Mouse (Mus musculus): ENCODE data around the gene Trim45. TPM values are rescaled to one million over a fixed set of nuclear protein-coding genes. Genes with fewer than 3 reads are reported as not detected.

Gene Trim45
- 1 to 10 TPM; 7.9 to 8.4 TPM for total RNA-seq (2021)
- long read RNA-seq, experiment 1, full-length matches to known transcripts = 2 of 5 reads
- long read RNA-seq, experiment 1, partial matches to known transcripts = 2 of 5 reads
- long read RNA-seq, experiment 1, other reads (novel, unspliced or antisense) = 1 of 5 reads
- long read RNA-seq, experiment 2, full-length matches to known transcripts = 2 of 3 reads
- long read RNA-seq, experiment 2, partial matches to known transcripts = 1 of 3 reads
- long read RNA-seq, experiment 2, other reads (novel, unspliced or antisense) = 0 of 3 reads

- Histone ChIP-seq H3K27ac (peak within 1 kb of the TSS; percentile 95), H3K4me3 (peak within 1 kb of the TSS; percentile 74)
- TF ChIP-seq CTCF (conservative IDR thresholded peaks at IDR 0.05) = no peak
- peak; percentile 97 to 100 for DNase-seq (ENCODE audit: low spot score in 2 of 2)
These were observed at the start of gene Trim45 for GRCm38 (mm10) chr3:100921825-100922505. Trim45 (plus strand) TSS chr3:100922202.

- H3K4me3 ChIP-seq = no peak overlapping the region
- no peak for TF ChIP-seq CTCF (conservative IDR thresholded peaks at IDR 0.05)
- no peak overlapping the region for H3K27ac ChIP-seq
- no peak for DNase-seq (ENCODE audit: low spot score in 2 of 2)
These were observed 44.9 kb upstream of the Trim45 start for GRCm38 (mm10) chr3:100877057-100877456.

- Histone ChIP-seq H3K4me3 (no peak overlapping the region), H3K27ac (peak overlapping the region; percentile 64; the same call in 1 of the 2 replicates)
- no peak for DNase-seq (ENCODE audit: low spot score in 2 of 2)
- TF ChIP-seq CTCF (conservative IDR thresholded peaks at IDR 0.05) = no peak
These were observed 40.6 kb upstream of the Trim45 start for GRCm38 (mm10) chr3:100881403-100881802.

- H3K27ac ChIP-seq = peak overlapping the region; percentile 64; the same call in 1 of the 2 replicates
- DNase-seq (ENCODE audit: low spot score in 2 of 2) = no peak
- no peak for TF ChIP-seq CTCF (conservative IDR thresholded peaks at IDR 0.05)
- H3K4me3 ChIP-seq = no peak overlapping the region
These were observed 40.0 kb upstream of the Trim45 start for GRCm38 (mm10) chr3:100881843-100882634.

- no peak for TF ChIP-seq CTCF (conservative IDR thresholded peaks at IDR 0.05)
- DNase-seq (ENCODE audit: low spot score in 2 of 2) = no peak
- no peak overlapping the region for H3K4me3 ChIP-seq
- H3K27ac ChIP-seq = no peak overlapping the region
These were observed 32.8 kb upstream of the Trim45 start for GRCm38 (mm10) chr3:100889234-100889633.

GRCm38 (mm10) chr3:100890406-100890805 is 31.6 kb upstream of the Trim45 start:
- Histone ChIP-seq H3K27ac (no peak overlapping the region), H3K4me3 (no peak overlapping the region)
- no peak for TF ChIP-seq CTCF (conservative IDR thresholded peaks at IDR 0.05)
- no peak for DNase-seq (ENCODE audit: low spot score in 2 of 2)

- H3K4me3 ChIP-seq = no peak overlapping the region
- no peak for DNase-seq (ENCODE audit: low spot score in 2 of 2)
- no peak for TF ChIP-seq CTCF (conservative IDR thresholded peaks at IDR 0.05)
- no peak overlapping the region for H3K27ac ChIP-seq
These were observed 29.3 kb upstream of the Trim45 start for GRCm38 (mm10) chr3:100892383-100893335.

GRCm38 (mm10) chr3:100895500-100895899 is 26.5 kb upstream of the Trim45 start:
- no peak for TF ChIP-seq CTCF (conservative IDR thresholded peaks at IDR 0.05)
- H3K27ac ChIP-seq = no peak overlapping the region
- no peak for DNase-seq (ENCODE audit: low spot score in 2 of 2)
- no peak overlapping the region for H3K4me3 ChIP-seq

- no peak for DNase-seq (ENCODE audit: low spot score in 2 of 2)
- H3K4me3 ChIP-seq = no peak overlapping the region
- H3K27ac ChIP-seq = no peak overlapping the region
- no peak for TF ChIP-seq CTCF (conservative IDR thresholded peaks at IDR 0.05)
These were observed 15.9 kb upstream of the Trim45 start for GRCm38 (mm10) chr3:100906128-100906527.

- DNase-seq (ENCODE audit: low spot score in 2 of 2) = no peak
- Histone ChIP-seq H3K27ac (no peak overlapping the region), H3K4me3 (no peak overlapping the region)
- TF ChIP-seq CTCF (conservative IDR thresholded peaks at IDR 0.05) = peak; percentile 63
These were observed 15.1 kb upstream of the Trim45 start for GRCm38 (mm10) chr3:100906916-100907315.

- TF ChIP-seq CTCF (conservative IDR thresholded peaks at IDR 0.05) = no peak
- DNase-seq (ENCODE audit: low spot score in 2 of 2) = no peak
- H3K27ac ChIP-seq = no peak overlapping the region
These were observed 13.4 kb upstream of the Trim45 start for GRCm38 (mm10) chr3:100908594-100908993.

GRCm38 (mm10) chr3:100910621-100911020 is 11.4 kb upstream of the Trim45 start:
- no peak for TF ChIP-seq CTCF (conservative IDR thresholded peaks at IDR 0.05)
- H3K27ac ChIP-seq = no peak overlapping the region
- DNase-seq (ENCODE audit: low spot score in 2 of 2) = no peak
- H3K4me3 ChIP-seq = no peak overlapping the region

More at GRCm38 (mm10) chr3:100908594-100908993, 13.4 kb upstream of the Trim45 start:
- no peak overlapping the region for H3K4me3 ChIP-seq

All from layer of hippocampus, adult 2 months (tissue).